Mouse (Mus musculus) cerebellum, adult 9-10 months (tissue): ENCODE data around the gene Srsf6.

Source experiments
- DNase-seq: peaks from one replicate; pipeline ENCODE4 v3.0.0; 2022

Gene Srsf6

GRCm38 (mm10) chr2:162934421-162934820 lies 3.1 kb downstream of the Srsf6 start:
- no peak for DNase-seq

GRCm38 (mm10) chr2:162935700-162936099 lies 4.4 kb downstream of the Srsf6 start:
- DNase-seq: no peak

- DNase-seq: no peak
Measured at GRCm38 (mm10) chr2:162939562-162939961, 8.2 kb downstream of the Srsf6 start.

GRCm38 (mm10) chr2:162943148-162943846 lies 12.0 kb downstream of the Srsf6 start, which contains the start of gene L3mbtl1:
TSS of gene L3mbtl1 (plus strand) at chr2:162943472.
- DNase-seq: peak; percentile 42

- DNase-seq: no peak
Measured at GRCm38 (mm10) chr2:162943931-162944330, 12.6 kb downstream of the Srsf6 start.

GRCm38 (mm10) chr2:162946964-162947363 lies 15.6 kb downstream of the Srsf6 start:
- no peak for DNase-seq

- peak; percentile 44 for DNase-seq
Measured at GRCm38 (mm10) chr2:162947736-162948135, 16.4 kb downstream of the Srsf6 start.

GRCm38 (mm10) chr2:162948221-162948620 lies 16.9 kb downstream of the Srsf6 start:
- DNase-seq: no peak

- no peak for DNase-seq
Measured at GRCm38 (mm10) chr2:162950776-162951175, 19.4 kb downstream of the Srsf6 start.

GRCm38 (mm10) chr2:162956843-162957242 lies 25.5 kb downstream of the Srsf6 start:
- no peak for DNase-seq

GRCm38 (mm10) chr2:162961321-162961720 lies 30.0 kb downstream of the Srsf6 start:
- DNase-seq: no peak

- no peak for DNase-seq
Measured at GRCm38 (mm10) chr2:162966734-162967133, 35.4 kb downstream of the Srsf6 start.

GRCm38 (mm10) chr2:162968357-162968756 lies 37.0 kb downstream of the Srsf6 start:
- no peak for DNase-seq

GRCm38 (mm10) chr2:162969101-162969500 lies 37.8 kb downstream of the Srsf6 start:
- DNase-seq: no peak

GRCm38 (mm10) chr2:162970896-162971295 lies 39.6 kb downstream of the Srsf6 start:
- DNase-seq: no peak

GRCm38 (mm10) chr2:162972752-162973151 lies 41.4 kb downstream of the Srsf6 start:
- no peak for DNase-seq

GRCm38 (mm10) chr2:162973206-162973605 lies 41.9 kb downstream of the Srsf6 start:
- DNase-seq: no peak

- no peak for DNase-seq
Measured at GRCm38 (mm10) chr2:162973637-162974036, 42.3 kb downstream of the Srsf6 start.

GRCm38 (mm10) chr2:162975157-162975775 lies 43.9 kb downstream of the Srsf6 start:
- DNase-seq: no peak

- DNase-seq: no peak
Measured at GRCm38 (mm10) chr2:162976001-162976400, 44.7 kb downstream of the Srsf6 start.

GRCm38 (mm10) chr2:162984381-162984780 lies 53.1 kb downstream of the Srsf6 start:
- no peak for DNase-seq

- no peak for DNase-seq
Measured at GRCm38 (mm10) chr2:162985923-162986322, 54.6 kb downstream of the Srsf6 start.
